Mouse (Mus musculus) forebrain, embryonic 13.5 days (tissue): ENCODE results near the gene Mpdu1. TPM values are rescaled to one million over a fixed set of nuclear protein-coding genes. Genes with fewer than 3 reads are reported as not detected.

ENCODE experiments used
- ATAC-seq: fragments of 200-750 bp; cut with Nextera tagmentation; 2 replicates; pipeline ENCODE4 v1.8.0; 2017
- H3K27ac ChIP-seq: fragments of 300-500 bp; sonication (generic); 2 replicates; pipeline ENCODE4 v1.5.1; 2015; ENCODE audit warnings: inconsistent platforms, mild to moderate bottlenecking, moderate library complexity
- H3K27me3 ChIP-seq: fragments of 300-500 bp; sonication (generic); 2 replicates; pipeline ENCODE4 v1.6.1; 2015; ENCODE audit warnings: mild to moderate bottlenecking, inconsistent platforms
- H3K36me3 ChIP-seq: fragments of 300-500 bp; sonication (generic); 2 replicates; pipeline ENCODE4 v1.6.1; 2015; ENCODE audit warnings: mild to moderate bottlenecking, inconsistent platforms; ENCODE audit not compliant: poor library complexity, severe bottlenecking
- H3K4me1 ChIP-seq: fragments of 300-500 bp; sonication (generic); 2 replicates; pipeline ENCODE4 v1.6.1; 2015; ENCODE audit warnings: inconsistent platforms
- H3K4me2 ChIP-seq: fragments of 300-500 bp; sonication (generic); 2 replicates; pipeline ENCODE4 v1.6.1; 2015; ENCODE audit warnings: inconsistent platforms, mild to moderate bottlenecking, moderate library complexity
- H3K4me3 ChIP-seq: fragments of 300-500 bp; sonication (generic); 2 replicates; pipeline ENCODE4 v1.5.1; 2015; ENCODE audit warnings: mild to moderate bottlenecking, inconsistent platforms
- H3K9ac ChIP-seq: fragments of 300-500 bp; sonication (generic); 2 replicates; pipeline ENCODE4 v1.6.1; 2015; ENCODE audit warnings: mild to moderate bottlenecking, inconsistent platforms
- H3K9me3 ChIP-seq: fragments of 300-500 bp; sonication (generic); replicated peaks from 2 replicates; pipeline ENCODE4 v1.6.1; 2016; ENCODE audit warnings: inconsistent platforms
- WGBS: fragments of 180-500 bp; shearing (Covaris S2); methylation state at CpG from one replicate; pipeline ENCODE4 v1.1.7; 2015; 5-methylcytosine and 5-hydroxymethylcytosine counted together
- microRNA counts: library from miRNA; unstranded; fragments of <30 nt; microRNA quantifications from one replicate; lab custom pipeline; 2016
- microRNA-seq: library from miRNA; unstranded; fragments of <30 nt; microRNA quantifications from one replicate; pipeline ENCODE4, GENCODE M21; 2016
- polyA plus RNA-seq: library from polyadenylated mRNA; unstranded; fragments of >200 nt; fragmentation: Nextera tagmentation; extraction: Ambion mirVana; gene quantifications from 2 replicates; pipeline ENCODE4 v1.2.1, GENCODE M21; 2015

The Mpdu1 gene
- polyA plus RNA-seq, 1 experiment from 2014 or later, result 89.4 TPM

DNA sequence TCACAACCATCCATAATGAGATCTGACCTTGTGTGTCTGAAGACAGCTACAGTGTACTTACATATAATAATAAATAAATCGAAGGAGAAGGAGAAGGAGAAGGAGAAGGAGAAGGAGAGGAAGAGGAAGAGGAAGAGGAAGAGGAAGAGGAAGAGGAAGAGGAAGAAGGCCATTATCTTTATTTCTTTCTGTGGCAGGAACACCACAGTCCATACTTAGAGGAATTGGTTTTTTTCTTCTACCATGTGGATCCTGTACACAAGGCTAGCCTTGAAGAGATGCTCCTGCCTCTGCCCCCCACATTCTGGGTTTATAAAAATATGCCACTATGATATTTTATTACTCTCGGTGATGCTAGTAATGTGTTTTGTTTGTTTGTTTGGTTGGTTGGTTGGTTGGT, 55.6 kb downstream of the Mpdu1 start:
- no peak overlapping the region for H3K9ac ChIP-seq
- WGBS, result 92% methylated on average over 2 of the region's 2 CpGs
- peaks cover 23% of the 10 kb centered on the region for H3K4me1 ChIP-seq
- no peak overlapping the region for H3K4me3 ChIP-seq
- H3K4me2 ChIP-seq, result no peak overlapping the region
- no peak for ATAC-seq
- no peaks in the 10 kb centered on the region for H3K9me3 ChIP-seq
- no peaks in the 10 kb centered on the region for H3K27me3 ChIP-seq
- H3K36me3 ChIP-seq, result peaks cover 8% of the 10 kb centered on the region
- no peak overlapping the region for H3K27ac ChIP-seq

MicroRNAs encoded within 50 kb of the gene (microRNA counts, 519-probe panel; counts per million panel counts)
- microRNA mmu-miR-1934 (lab: Ali Mortazavi, UCI) (177 counts per million, percentile 53 among the panel's probes with 10 or more counts), microRNA mmu-miR-467f (lab: Ali Mortazavi, UCI) (2,231 counts per million, percentile 59 among the panel's probes with 10 or more counts)

Small RNA genes within 50 kb of the gene (microRNA-seq; reads per million reads assigned to microRNA genes)
- gene Mir1934 (5.1 reads per million, percentile 15 among the genes with 10 or more reads in this experiment), gene Mir467f (not detected)

Other genes with a start within 250 kb of the Mpdu1 start
- gene Kdm6b, start 249.0 kb downstream of the Mpdu1 start, polyA plus RNA-seq, result 55.4 and 59.3 TPM in 2 replicates
- gene Dnah2, start 113.5 kb downstream of the Mpdu1 start, polyA plus RNA-seq, result 1.7 and 2.0 TPM in 2 replicates
- 63.1 and 72.0 TPM in 2 replicates for gene Efnb3, start 102.4 kb downstream of the Mpdu1 start, polyA plus RNA-seq
- gene Wrap53, start 82.4 kb downstream of the Mpdu1 start, polyA plus RNA-seq, result 32.0 and 35.1 TPM in 2 replicates
- gene Trp53, start 82.3 kb downstream of the Mpdu1 start, polyA plus RNA-seq, result 119 and 129 TPM in 2 replicates
- gene Atp1b2, start 56.7 kb downstream of the Mpdu1 start, polyA plus RNA-seq, result 12.7 and 14.0 TPM in 2 replicates
- not detected in 2 replicates for gene Shbg, start 44.7 kb downstream of the Mpdu1 start, polyA plus RNA-seq
- gene Sat2, start 40.6 kb downstream of the Mpdu1 start, polyA plus RNA-seq, result 20.6 and 22.7 TPM in 2 replicates
- 38.7 and 42.2 TPM in 2 replicates for gene Fxr2, start 29.7 kb downstream of the Mpdu1 start, polyA plus RNA-seq
- gene Sox15, start 7.3 kb downstream of the Mpdu1 start, polyA plus RNA-seq, result not detected in 2 replicates
- gene Cd68, start 3.5 kb upstream of the Mpdu1 start, polyA plus RNA-seq, result 4.4 and 5.2 TPM in 2 replicates
- 654 and 701 TPM in 2 replicates for gene Eif4a1, start 9.8 kb upstream of the Mpdu1 start, polyA plus RNA-seq
- 93.7 and 99.6 TPM in 2 replicates for gene Senp3, start 19.4 kb upstream of the Mpdu1 start, polyA plus RNA-seq
- gene Tnfsf13, start 23.1 kb upstream of the Mpdu1 start, polyA plus RNA-seq, result 0.15 and 0.43 TPM in 2 replicates
- gene Tnfsf12, start 33.2 kb upstream of the Mpdu1 start, polyA plus RNA-seq, result 1.00 and 1.1 TPM in 2 replicates
- gene Tnfsfm13, start 33.5 kb upstream of the Mpdu1 start, polyA plus RNA-seq, result 0.45 and 0.87 TPM in 2 replicates
- 23.2 and 24.1 TPM in 2 replicates for gene Polr2a, start 96.0 kb upstream of the Mpdu1 start, polyA plus RNA-seq
- gene Slc35g3, start 99.3 kb upstream of the Mpdu1 start, polyA plus RNA-seq, result 0.26 and 0.58 TPM in 2 replicates
- gene Zbtb4, start 103.3 kb upstream of the Mpdu1 start, polyA plus RNA-seq, result 1.6 and 1.8 TPM in 2 replicates
- 1.5 TPM in 2 replicates for gene Chrnb1, start 133.3 kb upstream of the Mpdu1 start, polyA plus RNA-seq
- 3.3 and 3.8 TPM in 2 replicates for gene Fgf11, start 139.2 kb upstream of the Mpdu1 start, polyA plus RNA-seq
- gene Tmem102, start 143.0 kb upstream of the Mpdu1 start, polyA plus RNA-seq, result 0.39 and 1.00 TPM in 2 replicates
- not detected in 2 replicates for gene Gm39566, start 152.7 kb upstream of the Mpdu1 start, polyA plus RNA-seq
- not detected in 2 replicates for gene Spem2, start 155.8 kb upstream of the Mpdu1 start, polyA plus RNA-seq
- 0.37 and 0.52 TPM in 2 replicates for gene Spem1, start 159.5 kb upstream of the Mpdu1 start, polyA plus RNA-seq
- gene Nlgn2, start 175.1 kb upstream of the Mpdu1 start, polyA plus RNA-seq, result 16.6 and 17.0 TPM in 2 replicates
- 340 and 360 TPM in 2 replicates for gene Tmem256, start 175.9 kb upstream of the Mpdu1 start, polyA plus RNA-seq
- 44.1 and 45.4 TPM in 2 replicates for gene Plscr3, start 183.7 kb upstream of the Mpdu1 start, polyA plus RNA-seq
- 0.09 and 0.20 TPM in 2 replicates for gene Tnk1, start 196.1 kb upstream of the Mpdu1 start, polyA plus RNA-seq
- not detected in 2 replicates for gene Tmem95, start 215.4 kb upstream of the Mpdu1 start, polyA plus RNA-seq
- 1.3 and 1.4 TPM in 2 replicates for gene Kctd11, start 218.8 kb upstream of the Mpdu1 start, polyA plus RNA-seq
- gene Acap1, start 232.9 kb upstream of the Mpdu1 start, polyA plus RNA-seq, result 0.28 and 0.34 TPM in 2 replicates
- gene 2810408A11Rik, start 238.3 kb upstream of the Mpdu1 start, polyA plus RNA-seq, result 19.1 and 20.3 TPM in 2 replicates
- gene Neurl4, start 238.4 kb upstream of the Mpdu1 start, polyA plus RNA-seq, result 15.5 and 20.2 TPM in 2 replicates